Mouse (Mus musculus) myocyte (in vitro differentiated cells): ENCODE measurements at regions not wholly inside any gene's neighbourhood (a gene's known extent, or its start where the extent isn't known, plus 50 kb on each side); places are given as distances from the start of the nearest gene placed in this dataset.

Experiments used
- CEBPB ChIP-seq: IDR thresholded peaks from 2 replicates; pipeline ENCODE4 v1.6.1; 2011; ENCODE audit warnings: mild to moderate bottlenecking, moderate library complexity; ENCODE audit not compliant: poor library complexity, insufficient read depth, severe bottlenecking
- E2F4 ChIP-seq: IDR thresholded peaks from one replicate; pipeline ENCODE4 v1.6.1; 2011; ENCODE audit warnings: mild to moderate bottlenecking, control low read depth, moderate library complexity; ENCODE audit not compliant: insufficient read depth
- MAX ChIP-seq: IDR thresholded peaks from one replicate; pipeline ENCODE4 v1.6.1; 2011; ENCODE audit warnings: low read depth, mild to moderate bottlenecking, control low read depth
- MYOD1 ChIP-seq, 3 experiments: IDR thresholded peaks; one replicate each; pipeline ENCODE4 v1.6.1; 2011; ENCODE audit warnings: control low read depth in 2 of 3, low read depth in 2 of 3, mild to moderate bottlenecking in 2 of 3, moderate library complexity in 1 of 3; ENCODE audit not compliant: insufficient read length in 2 of 3, control insufficient read depth in 1 of 3
- MYOG ChIP-seq, 3 experiments: IDR thresholded peaks; one replicate each; pipeline ENCODE4 v1.6.1; 2011; ENCODE audit warnings: control low read depth in 2 of 3, low read depth in 2 of 3, mild to moderate bottlenecking in 2 of 3; ENCODE audit not compliant: insufficient read length in 2 of 3, control insufficient read depth in 1 of 3, insufficient read depth in 1 of 3
- POLR2A ChIP-seq: IDR thresholded peaks from one replicate; pipeline ENCODE4 v1.6.1; 2011; ENCODE audit warnings: low read depth, mild to moderate bottlenecking, control low read depth, moderate library complexity; ENCODE audit not compliant: insufficient read length
- SRF ChIP-seq: IDR thresholded peaks from one replicate; pipeline ENCODE4 v1.6.1; 2011; ENCODE audit warnings: low read depth; ENCODE audit not compliant: control insufficient read depth, insufficient read length
- TCF12 ChIP-seq: IDR thresholded peaks from one replicate; pipeline ENCODE4 v1.6.1; 2011; ENCODE audit warnings: mild to moderate bottlenecking, control low read depth; ENCODE audit not compliant: poor library complexity, insufficient read depth, severe bottlenecking
- TCF3 ChIP-seq: IDR thresholded peaks from one replicate; pipeline ENCODE4 v1.6.1; 2011; ENCODE audit warnings: low read depth, control low read depth; ENCODE audit not compliant: insufficient read length
- USF1 ChIP-seq: IDR thresholded peaks from one replicate; pipeline ENCODE4 v1.6.1; 2011; ENCODE audit warnings: low read depth, mild to moderate bottlenecking, control low read depth, moderate library complexity

DNA sequence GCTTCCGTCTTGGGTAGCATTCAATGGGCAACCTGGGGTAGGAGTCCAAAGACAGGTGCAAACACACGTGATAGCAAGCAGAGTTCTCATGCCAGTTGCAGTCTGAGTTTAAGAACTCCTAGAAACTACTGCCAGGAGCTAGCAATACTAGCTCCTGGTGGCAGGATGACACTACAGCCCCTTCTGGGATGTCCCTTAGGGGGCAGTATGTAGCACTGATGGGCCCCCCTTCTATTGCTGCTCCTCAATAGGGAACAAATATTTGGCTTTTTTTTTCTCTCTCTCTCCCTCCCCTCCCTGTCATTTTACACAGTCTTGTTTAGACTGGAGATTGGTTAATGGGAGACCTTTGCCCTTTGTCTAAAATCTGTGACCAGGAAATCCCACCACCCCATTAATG, 282.2 kb downstream of the Maf start:
- TF ChIP-seq CEBPB (no peak), POLR2A (no peak), TCF12 (no peak), USF1 (no peak), TCF3 (no peak), MYOG (IDR thresholded peaks at IDR 0.05; ENCODE audit: control insufficient read depth in 1 of 3, insufficient read depth in 1 of 3, insufficient read length in 2 of 3, low read depth in 2 of 3) (no peak), MYOD1 (IDR thresholded peaks at IDR 0.05; ENCODE audit: control insufficient read depth in 1 of 3, insufficient read length in 2 of 3, low read depth in 2 of 3) (no peak), MAX (no peak), SRF (no peak), E2F4 (no peak)
